Mouse (Mus musculus) myocyte (in vitro differentiated cells): Measurements from ENCODE around the gene Paqr7. TPM values are rescaled to one million over a fixed set of nuclear protein-coding genes. Genes with fewer than 3 reads are reported as not detected.

Source experiments
- H3K27me3 ChIP-seq: one replicate; pipeline ENCODE4 v1.6.1; 2011; ENCODE audit not compliant: control insufficient read depth, insufficient read depth, insufficient read length
- H3K36me3 ChIP-seq: one replicate; pipeline ENCODE4 v1.6.1; 2011; ENCODE audit not compliant: control insufficient read depth, insufficient read depth
- H3K4me2 ChIP-seq: one replicate; pipeline ENCODE4 v1.6.1; 2011; ENCODE audit warnings: low read depth, control low read depth
- H3K4me3 ChIP-seq: one replicate; pipeline ENCODE4 v1.5.1; 2011; ENCODE audit warnings: mild to moderate bottlenecking, control low read depth, moderate library complexity
- H3K79me2 ChIP-seq: one replicate; pipeline ENCODE4 v1.6.1; 2011; ENCODE audit not compliant: control insufficient read depth, insufficient read depth
- H3ac ChIP-seq: one replicate; pipeline ENCODE4 v1.6.1; 2011; ENCODE audit not compliant: control insufficient read depth, insufficient read length
- CEBPB ChIP-seq: IDR thresholded peaks from 2 replicates; pipeline ENCODE4 v1.6.1; 2011; ENCODE audit warnings: mild to moderate bottlenecking, moderate library complexity; ENCODE audit not compliant: poor library complexity, insufficient read depth, severe bottlenecking
- E2F4 ChIP-seq: IDR thresholded peaks from one replicate; pipeline ENCODE4 v1.6.1; 2011; ENCODE audit warnings: mild to moderate bottlenecking, control low read depth, moderate library complexity; ENCODE audit not compliant: insufficient read depth
- MAX ChIP-seq: IDR thresholded peaks from one replicate; pipeline ENCODE4 v1.6.1; 2011; ENCODE audit warnings: low read depth, mild to moderate bottlenecking, control low read depth
- MYOD1 ChIP-seq, 3 experiments: IDR thresholded peaks; one replicate each; pipeline ENCODE4 v1.6.1; 2011; ENCODE audit warnings: control low read depth in 2 of 3, low read depth in 2 of 3, mild to moderate bottlenecking in 2 of 3, moderate library complexity in 1 of 3; ENCODE audit not compliant: insufficient read length in 2 of 3, control insufficient read depth in 1 of 3
- MYOG ChIP-seq, 3 experiments: IDR thresholded peaks; one replicate each; pipeline ENCODE4 v1.6.1; 2011; ENCODE audit warnings: control low read depth in 2 of 3, low read depth in 2 of 3, mild to moderate bottlenecking in 2 of 3; ENCODE audit not compliant: insufficient read length in 2 of 3, control insufficient read depth in 1 of 3, insufficient read depth in 1 of 3
- POLR2A ChIP-seq: IDR thresholded peaks from one replicate; pipeline ENCODE4 v1.6.1; 2011; ENCODE audit warnings: low read depth, mild to moderate bottlenecking, control low read depth, moderate library complexity; ENCODE audit not compliant: insufficient read length
- POLR2AphosphoS2 ChIP-seq: IDR thresholded peaks from one replicate; pipeline ENCODE4 v1.6.1; 2011; ENCODE audit warnings: low read depth, control low read depth; ENCODE audit not compliant: insufficient read length
- REST ChIP-seq: IDR thresholded peaks from one replicate; pipeline ENCODE4 v1.6.1; 2011; ENCODE audit warnings: mild to moderate bottlenecking, control low read depth, moderate library complexity; ENCODE audit not compliant: insufficient read depth, insufficient read length
- SRF ChIP-seq: IDR thresholded peaks from one replicate; pipeline ENCODE4 v1.6.1; 2011; ENCODE audit warnings: low read depth; ENCODE audit not compliant: control insufficient read depth, insufficient read length
- TCF12 ChIP-seq: IDR thresholded peaks from one replicate; pipeline ENCODE4 v1.6.1; 2011; ENCODE audit warnings: mild to moderate bottlenecking, control low read depth; ENCODE audit not compliant: poor library complexity, insufficient read depth, severe bottlenecking
- TCF3 ChIP-seq: IDR thresholded peaks from one replicate; pipeline ENCODE4 v1.6.1; 2011; ENCODE audit warnings: low read depth, control low read depth; ENCODE audit not compliant: insufficient read length
- USF1 ChIP-seq: IDR thresholded peaks from one replicate; pipeline ENCODE4 v1.6.1; 2011; ENCODE audit warnings: low read depth, mild to moderate bottlenecking, control low read depth, moderate library complexity
- polyA plus RNA-seq: library from polyadenylated mRNA; unstranded; fragments of >200 nt; fragmentation: generic; extraction: Trizol; gene quantifications from one replicate; pipeline ENCODE4 v1.2.1, GENCODE M21; 2012; ENCODE audit warnings: missing spikeins

Paqr7 gene
- polyA plus RNA-seq, 1 experiment: 9.5 TPM

GRCm38 (mm10) chr4:134451484-134451883, 45.0 kb upstream of the Paqr7 start:
- Histone ChIP-seq H3K27me3 (peaks cover 55% of the 10 kb centered on the region), H3K36me3 (no peaks in the 10 kb centered on the region), H3K4me3 (no peak overlapping the region), H3K4me2 (no peak overlapping the region), H3K79me2 (no peaks in the 10 kb centered on the region), H3ac (no peak overlapping the region)
- TF ChIP-seq REST (no peak), MYOD1 (IDR thresholded peaks at IDR 0.05; ENCODE audit: control insufficient read depth in 1 of 3, insufficient read length in 2 of 3, low read depth in 2 of 3) (no peak), SRF (no peak), USF1 (no peak), CEBPB (no peak), TCF3 (no peak), MYOG (IDR thresholded peaks at IDR 0.05; ENCODE audit: control insufficient read depth in 1 of 3, insufficient read depth in 1 of 3, insufficient read length in 2 of 3, low read depth in 2 of 3) (no peak)

GRCm38 (mm10) chr4:134453619-134454400, 42.7 kb upstream of the Paqr7 start:
- Histone ChIP-seq H3K4me2 (no peak overlapping the region), H3K4me3 (no peak overlapping the region), H3K36me3 (no peaks in the 10 kb centered on the region), H3ac (no peak overlapping the region), H3K27me3 (peaks cover 39% of the 10 kb centered on the region), H3K79me2 (no peaks in the 10 kb centered on the region)
- TF ChIP-seq MYOD1 (IDR thresholded peaks at IDR 0.05; ENCODE audit: control insufficient read depth in 1 of 3, insufficient read length in 2 of 3, low read depth in 2 of 3) (no peak), POLR2A (no peak), MAX (no peak), MYOG (IDR thresholded peaks at IDR 0.05; ENCODE audit: control insufficient read depth in 1 of 3, insufficient read depth in 1 of 3, insufficient read length in 2 of 3, low read depth in 2 of 3) (peak in 2 of 3 experiments; percentile 39 to 47)

- TF ChIP-seq TCF3 (no peak), CEBPB (no peak), E2F4 (no peak), REST (no peak), TCF12 (no peak), SRF (no peak), MAX (no peak), POLR2A (no peak), MYOD1 (IDR thresholded peaks at IDR 0.05; ENCODE audit: control insufficient read depth in 1 of 3, insufficient read length in 2 of 3, low read depth in 2 of 3) (no peak), POLR2AphosphoS2 (no peak), MYOG (IDR thresholded peaks at IDR 0.05; ENCODE audit: control insufficient read depth in 1 of 3, insufficient read depth in 1 of 3, insufficient read length in 2 of 3, low read depth in 2 of 3) (no peak), USF1 (no peak)
- Histone ChIP-seq H3K79me2 (no peaks in the 10 kb centered on the region), H3K4me3 (no peak overlapping the region), H3K4me2 (no peak overlapping the region), H3K27me3 (peaks cover 30% of the 10 kb centered on the region), H3ac (no peak overlapping the region), H3K36me3 (no peaks in the 10 kb centered on the region)
These were observed 41.2 kb upstream of the Paqr7 start for GRCm38 (mm10) chr4:134455310-134455709.

GRCm38 (mm10) chr4:134457130-134457825, 39.2 kb upstream of the Paqr7 start:
- H3K4me3 ChIP-seq: no peak overlapping the region
- H3K36me3 ChIP-seq: no peaks in the 10 kb centered on the region
- H3K4me2 ChIP-seq: peak overlapping the region; percentile 24
- H3ac ChIP-seq: no peak overlapping the region
- TF ChIP-seq E2F4 (no peak), MYOG (IDR thresholded peaks at IDR 0.05; ENCODE audit: control insufficient read depth in 1 of 3, insufficient read depth in 1 of 3, insufficient read length in 2 of 3, low read depth in 2 of 3) (no peak), USF1 (no peak), MYOD1 (IDR thresholded peaks at IDR 0.05; ENCODE audit: control insufficient read depth in 1 of 3, insufficient read length in 2 of 3, low read depth in 2 of 3) (no peak), POLR2AphosphoS2 (no peak), CEBPB (no peak), REST (no peak), TCF12 (no peak), POLR2A (no peak), TCF3 (no peak), MAX (no peak), SRF (no peak)
- H3K27me3 ChIP-seq: peaks cover 25% of the 10 kb centered on the region
- H3K79me2 ChIP-seq: no peaks in the 10 kb centered on the region
